7 mouse cellular contexts compared by ENCODE assay signal in the genomic region with DNA sequence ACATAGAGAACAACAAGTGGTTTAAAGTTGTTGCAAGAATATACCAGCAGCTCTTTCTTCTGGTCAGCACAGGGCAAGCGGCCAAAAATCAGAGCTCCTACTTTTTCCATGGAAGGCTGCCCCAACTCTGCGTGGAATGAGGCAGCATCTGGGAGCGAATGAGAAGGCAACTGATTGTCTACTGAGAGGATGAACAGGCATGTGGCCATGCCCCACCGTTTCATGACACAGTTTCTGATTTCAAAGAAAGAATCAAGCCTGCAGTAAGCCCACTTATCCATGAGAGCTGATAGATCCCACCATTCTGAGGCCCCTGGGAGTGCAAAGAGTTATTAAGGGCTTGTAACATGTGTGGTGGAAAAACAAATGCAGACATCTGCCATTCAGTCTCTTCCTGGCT.
DNase-seq lines count a peak whose midpoint lies in the region; ATAC-seq and TF ChIP-seq lines count a peak whose summit lies in the region.

No protein-coding gene starts in this region.

- H3K9me3 ChIP-seq in lung, embryonic 14.5 days (ENCODE audit: low read depth, low read length) = no peaks in the 10 kb centered on the region
- no peaks in the 10 kb centered on the region for H3K9me3 ChIP-seq in heart, embryonic 16.5 days (replicated peaks; ENCODE audit: control insufficient read depth, low read length)
- H3K9me3 ChIP-seq in midbrain, embryonic 16.5 days (replicated peaks; ENCODE audit: control insufficient read depth, low read length, poor library complexity, severe bottlenecking) = no peaks in the 10 kb centered on the region

- WGBS in lung, embryonic 14.5 days = 66% methylated on average over 4 of the region's 4 CpGs
- WGBS in heart, embryonic 16.5 days = 30% methylated on average over 4 of the region's 4 CpGs
- 42% methylated on average over 4 of the region's 4 CpGs for WGBS in midbrain, embryonic 16.5 days

- peak; percentile 65 for DNase-seq in lung, embryonic 14.5 days
- no peak for DNase-seq in lung, postnatal 25 days (ENCODE audit: low spot score)
- peak; percentile 62 for DNase-seq in gastrocnemius, adult 2 months
- DNase-seq in thymus, postnatal 10 days (ENCODE audit: low spot score in 2 of 2) = no peak
- no peak for DNase-seq in embryo, embryonic 9.5 days (ENCODE audit: extremely low spot score)

- ATAC-seq in lung, embryonic 14.5 days (ENCODE audit: insufficient read depth) = no peak
- peak; percentile 41; the same call in 1 of the 2 replicates for ATAC-seq in heart, embryonic 16.5 days (replicated peaks; ENCODE audit: extremely low read depth, insufficient read depth, low FRiP score)
- 0 out of 2 replicates have a peak, but pooled peaks have one; percentile 25 for ATAC-seq in midbrain, embryonic 16.5 days

- TF ChIP-seq CTCF in lung, embryonic 14.5 days (IDR thresholded peaks at IDR 0.05; ENCODE audit: low read depth) = no peak
- TF ChIP-seq CTCF in gastrocnemius, adult 2 months (IDR thresholded peaks at IDR 0.05) = no peak

- no peak overlapping the region for H3K4me2 ChIP-seq in lung, embryonic 14.5 days
- H3K4me2 ChIP-seq in heart, embryonic 16.5 days (ENCODE audit: low read depth, low read length) = no peak overlapping the region; the same call in 1 of the 2 replicates
- no peak overlapping the region for H3K4me2 ChIP-seq in midbrain, embryonic 16.5 days (ENCODE audit: low read length)

- no peaks in the 10 kb centered on the region for H3K36me3 ChIP-seq in lung, embryonic 14.5 days (ENCODE audit: insufficient read depth)
- no peaks in the 10 kb centered on the region for H3K36me3 ChIP-seq in heart, embryonic 16.5 days (ENCODE audit: control insufficient read depth, insufficient read depth)
- H3K36me3 ChIP-seq in midbrain, embryonic 16.5 days (ENCODE audit: control insufficient read depth, insufficient read depth, low read length) = no peaks in the 10 kb centered on the region

- H3K4me3 ChIP-seq in lung, embryonic 14.5 days (ENCODE audit: low read depth, low read length) = no peak overlapping the region
- H3K4me3 ChIP-seq in gastrocnemius, adult 2 months = no peak overlapping the region
- H3K4me3 ChIP-seq in heart, embryonic 16.5 days (ENCODE audit: low read length) = no peak overlapping the region
- H3K4me3 ChIP-seq in midbrain, embryonic 16.5 days (ENCODE audit: low read depth, low read length) = no peak overlapping the region

- no peaks in the 10 kb centered on the region for H3K27me3 ChIP-seq in lung, embryonic 14.5 days (ENCODE audit: insufficient read depth, low read length)
- H3K27me3 ChIP-seq in heart, embryonic 16.5 days (ENCODE audit: control insufficient read depth, insufficient read depth, low read length) = no peaks in the 10 kb centered on the region
- H3K27me3 ChIP-seq in midbrain, embryonic 16.5 days (ENCODE audit: control insufficient read depth, insufficient read depth, low read depth, low read length) = no peaks in the 10 kb centered on the region

- no peak overlapping the region; the same call in 1 of the 2 replicates for H3K27ac ChIP-seq in lung, embryonic 14.5 days (ENCODE audit: low read depth)
- peak overlapping the region; percentile 1; the same call in 1 of the 2 replicates for H3K27ac ChIP-seq in gastrocnemius, adult 2 months
- peak overlapping the region; percentile 67 for H3K27ac ChIP-seq in heart, embryonic 16.5 days (ENCODE audit: low read length)
- no peak overlapping the region for H3K27ac ChIP-seq in midbrain, embryonic 16.5 days (ENCODE audit: low read length)

- intact Hi-C loops in gastrocnemius, adult 2 months (cut with DNase I) = no loop called here

- H3K9ac ChIP-seq in lung, embryonic 14.5 days = no peak overlapping the region
- no peak overlapping the region for H3K9ac ChIP-seq in heart, embryonic 16.5 days (ENCODE audit: low read length)
- H3K9ac ChIP-seq in midbrain, embryonic 16.5 days (ENCODE audit: low read depth, low read length) = no peak overlapping the region

- peaks cover 8% of the 10 kb centered on the region; the same call in 1 of the 2 replicates for H3K4me1 ChIP-seq in lung, embryonic 14.5 days (ENCODE audit: insufficient read depth)
- H3K4me1 ChIP-seq in heart, embryonic 16.5 days (ENCODE audit: control insufficient read depth, insufficient read depth, low read length) = peaks cover 25% of the 10 kb centered on the region
- peaks cover 6% of the 10 kb centered on the region; the same call in 1 of the 2 replicates for H3K4me1 ChIP-seq in midbrain, embryonic 16.5 days (ENCODE audit: control insufficient read depth, insufficient read depth, low read length)

Comparison
In these comparisons a context has a peak if more than half of its experiments do, and no peak if none do; other contexts are left out.
1. DNase-seq: peak in lung, embryonic 14.5 days (single experiment) and gastrocnemius, adult 2 months (single experiment); none in lung, postnatal 25 days (single experiment), thymus, postnatal 10 days (0 of 2) and embryo, embryonic 9.5 days (single experiment).
2. H3K27ac ChIP-seq: peak in gastrocnemius, adult 2 months (single experiment) and heart, embryonic 16.5 days (single experiment); none in lung, embryonic 14.5 days (single experiment) and midbrain, embryonic 16.5 days (single experiment).